Mouse (Mus musculus) brain, embryonic 14.5 days (tissue): ENCODE results near the gene Zfp988.
"Not testable (repeated sequence)": the region's sequence is repeated elsewhere in the genome, so short reads cannot be mapped to it uniquely, and the experiment has no call there.

Experiments used
- CTCF ChIP-seq: fragments of 200-500 bp; IDR thresholded peaks from 2 replicates; pipeline ENCODE4 v1.5.1; 2012; ENCODE audit warnings: inconsistent platforms, mild to moderate bottlenecking, moderate library complexity, borderline replicate concordance; ENCODE audit not compliant: insufficient read depth, insufficient read length; ENCODE audit errors: extremely low read depth
- POLR2A ChIP-seq: fragments of 200-500 bp; IDR thresholded peaks from 2 replicates; pipeline ENCODE4 v1.6.1; 2012; ENCODE audit warnings: mild to moderate bottlenecking, inconsistent platforms, borderline replicate concordance; ENCODE audit not compliant: poor library complexity, insufficient read depth, insufficient read length, severe bottlenecking; ENCODE audit errors: extremely low read depth

GRCm38 (mm10) chr4:147337520-147337919, 32.0 kb downstream of the Zfp988 start:
- not testable (repeated sequence) for TF ChIP-seq POLR2A, CTCF
